Mouse (Mus musculus): ENCODE measurements around the gene Tymp.

Gene Tymp

GRCm38 (mm10) chr15:89376957-89377356 is at the start of gene Tymp:
Tymp (minus strand) TSS chr15:89377039.
- DNase-seq (ENCODE audit: low spot score), result no peak

GRCm38 (mm10) chr15:89425711-89426121 is 48.9 kb upstream of the Tymp start, which contains the start of gene Cpt1b:
Cpt1b (minus strand) TSS chr15:89425863.
- no peak for DNase-seq (ENCODE audit: low spot score)

- no peak for DNase-seq (ENCODE audit: low spot score)
Observed at GRCm38 (mm10) chr15:89424621-89425020, 47.8 kb upstream of the Tymp start.

- no peak for DNase-seq (ENCODE audit: low spot score)
Observed at GRCm38 (mm10) chr15:89421938-89422337, 45.1 kb upstream of the Tymp start.

- DNase-seq (ENCODE audit: low spot score), result no peak
Observed at GRCm38 (mm10) chr15:89415282-89415681, 38.4 kb upstream of the Tymp start.

GRCm38 (mm10) chr15:89410118-89410517 is 33.3 kb upstream of the Tymp start, which contains the start of gene Syce3:
Syce3 (minus strand) TSS chr15:89410503.
- no peak for DNase-seq (ENCODE audit: low spot score)

GRCm38 (mm10) chr15:89406691-89407090 is 29.9 kb upstream of the Tymp start:
- no peak for DNase-seq (ENCODE audit: low spot score)

- no peak for DNase-seq (ENCODE audit: low spot score)
Observed at GRCm38 (mm10) chr15:89404831-89405623, 28.2 kb upstream of the Tymp start.

- no peak for DNase-seq (ENCODE audit: low spot score)
Observed at GRCm38 (mm10) chr15:89402471-89402870, 25.6 kb upstream of the Tymp start.

GRCm38 (mm10) chr15:89399716-89400115 is 22.9 kb upstream of the Tymp start:
- no peak for DNase-seq (ENCODE audit: low spot score)

- DNase-seq (ENCODE audit: low spot score), result no peak
Observed at GRCm38 (mm10) chr15:89398146-89398545, 21.3 kb upstream of the Tymp start.

- DNase-seq (ENCODE audit: low spot score), result no peak
Observed at GRCm38 (mm10) chr15:89396883-89397282, 20.0 kb upstream of the Tymp start.

- no peak for DNase-seq (ENCODE audit: low spot score)
Observed at GRCm38 (mm10) chr15:89390081-89390480, 13.2 kb upstream of the Tymp start.

GRCm38 (mm10) chr15:89387127-89387526 is 10.3 kb upstream of the Tymp start:
- DNase-seq (ENCODE audit: low spot score), result peak; percentile 28

- DNase-seq (ENCODE audit: low spot score), result no peak
Observed at GRCm38 (mm10) chr15:89384617-89385016, 7.8 kb upstream of the Tymp start, which contains the start of gene Klhdc7b. Klhdc7b (plus strand) TSS chr15:89384917.

- DNase-seq (ENCODE audit: low spot score), result no peak
Observed at GRCm38 (mm10) chr15:89379429-89379828, 2.6 kb upstream of the Tymp start.

- DNase-seq (ENCODE audit: low spot score), result no peak
Observed at GRCm38 (mm10) chr15:89378831-89379401, 2.1 kb upstream of the Tymp start, which contains the start of gene Odf3b. Odf3b (minus strand) TSS chr15:89379282.

- no peak for DNase-seq (ENCODE audit: low spot score)
Observed at GRCm38 (mm10) chr15:89377938-89378828, 1.3 kb upstream of the Tymp start.

- DNase-seq (ENCODE audit: low spot score), result no peak
Observed at GRCm38 (mm10) chr15:89377362-89377761, 523 bp upstream of the Tymp start.

GRCm38 (mm10) chr15:89376040-89376439 is 799 bp downstream of the Tymp start:
- DNase-seq (ENCODE audit: low spot score), result no peak

GRCm38 (mm10) chr15:89374801-89375534 is 1.9 kb downstream of the Tymp start:
- no peak for DNase-seq (ENCODE audit: low spot score)

GRCm38 (mm10) chr15:89374340-89374739 is 2.5 kb downstream of the Tymp start:
- no peak for DNase-seq (ENCODE audit: low spot score)
